Mouse (Mus musculus) spleen, postnatal 14 days (tissue): Measurements from ENCODE around the gene Zdhhc20.
A peak's percentile ranks its signal among the peaks of the same experiment; 100 is the strongest.

Source experiments
- DNase-seq, 2 experiments: peaks; one replicate each; pipeline ENCODE4 v3.0.0; 2021 to 2022; ENCODE audit warnings: low spot score in 2 of 2

The Zdhhc20 gene

GRCm38 (mm10) chr14:57825788-57826751, 64.0 kb downstream of the Zdhhc20 start, which contains the start of the genes Ska3 and Mrpl57:
Ska3 (minus strand) TSS chr14:57826185.
Mrpl57 (plus strand) TSS chr14:57826234.
- peak; percentile 87 to 90 for DNase-seq

- no peak for DNase-seq
These were observed 69.2 kb downstream of the Zdhhc20 start for GRCm38 (mm10) chr14:57820839-57821238.

GRCm38 (mm10) chr14:57811844-57812243, 78.2 kb downstream of the Zdhhc20 start:
- DNase-seq = no peak

DNA sequence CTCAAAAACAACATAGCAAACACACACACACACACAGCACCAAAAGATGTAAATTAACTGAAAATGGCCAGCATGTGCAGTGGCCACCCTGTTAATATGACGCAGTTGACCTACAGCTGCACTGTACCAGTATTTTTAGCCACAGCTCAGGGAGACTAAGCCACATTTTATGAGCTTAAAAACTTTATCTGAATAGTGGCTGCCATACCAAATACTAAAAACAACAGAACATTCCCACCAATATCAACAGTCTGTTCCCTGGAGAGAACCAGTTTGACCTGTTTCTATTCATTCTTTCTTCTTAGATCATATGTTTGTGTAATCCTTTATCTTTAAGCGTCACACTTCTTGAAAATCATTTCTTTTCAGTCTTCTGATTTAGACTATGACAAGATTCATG, 79.2 kb downstream of the Zdhhc20 start:
- DNase-seq = no peak

DNA sequence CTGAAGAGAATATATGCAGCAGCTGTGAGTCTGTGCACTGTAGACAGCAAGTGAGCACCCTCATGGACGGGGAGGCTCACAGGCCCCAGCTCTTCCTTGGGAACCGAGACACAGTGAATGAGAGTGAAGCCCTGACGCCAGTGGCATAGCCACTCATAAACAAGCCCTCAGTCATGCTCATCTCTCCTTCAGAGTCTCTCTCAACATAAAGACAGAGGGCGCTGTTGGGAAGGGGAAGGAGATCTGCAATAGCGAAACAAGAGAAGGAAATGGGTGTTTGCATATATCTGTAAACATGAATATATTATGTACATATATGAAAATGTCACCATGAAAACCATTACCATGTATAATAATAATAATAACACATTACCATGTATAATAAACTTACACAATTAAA, 81.5 kb downstream of the Zdhhc20 start:
- DNase-seq = no peak

GRCm38 (mm10) chr14:57803731-57804130, 86.3 kb downstream of the Zdhhc20 start:
- no peak for DNase-seq

- peak; percentile 92 to 95 for DNase-seq
These were observed 91.8 kb downstream of the Zdhhc20 start, which contains the start of gene Sap18 for GRCm38 (mm10) chr14:57797991-57798931. Sap18 (plus strand) TSS chr14:57798180.

DNA sequence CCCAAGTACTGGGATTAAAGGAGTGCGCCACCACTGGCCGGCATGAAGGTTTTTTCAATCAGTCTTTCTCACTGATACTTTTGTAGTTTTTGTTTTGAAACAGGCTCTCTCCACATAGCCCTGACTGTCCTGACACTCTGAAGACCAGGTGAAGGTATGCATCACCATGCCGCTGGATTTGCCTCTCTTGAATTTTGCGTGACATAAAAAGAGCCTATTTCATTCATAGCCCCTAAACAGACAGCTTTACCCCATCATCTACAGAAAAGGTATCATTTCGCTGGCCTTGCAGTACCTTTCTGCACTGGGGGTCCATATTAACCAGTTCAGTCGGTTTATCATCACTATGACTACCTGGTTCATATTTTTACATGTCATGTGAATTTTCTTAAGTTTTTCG, 92.5 kb downstream of the Zdhhc20 start:
- DNase-seq = peak in 1 of 2 experiments; percentile 4

DNA sequence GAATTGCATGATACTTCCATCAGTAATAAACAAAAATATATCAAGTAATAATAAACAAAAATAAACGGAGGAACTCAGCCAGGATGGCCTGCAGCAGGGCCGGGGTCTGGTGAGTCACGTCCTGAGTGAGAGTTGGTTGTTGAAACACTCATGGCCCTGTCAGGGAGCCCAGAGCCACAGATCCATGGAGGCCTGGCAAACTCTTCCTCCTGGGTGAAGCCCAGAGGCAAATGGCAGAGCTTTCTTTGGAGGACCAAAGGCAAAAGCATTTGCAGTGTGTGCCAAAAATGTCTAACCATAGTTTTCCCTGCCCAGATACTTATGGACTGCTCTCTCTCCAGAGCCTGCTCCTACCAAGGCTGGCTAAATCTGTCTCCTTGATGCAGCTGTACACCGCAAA, 98.9 kb downstream of the Zdhhc20 start:
- no peak for DNase-seq

DNA sequence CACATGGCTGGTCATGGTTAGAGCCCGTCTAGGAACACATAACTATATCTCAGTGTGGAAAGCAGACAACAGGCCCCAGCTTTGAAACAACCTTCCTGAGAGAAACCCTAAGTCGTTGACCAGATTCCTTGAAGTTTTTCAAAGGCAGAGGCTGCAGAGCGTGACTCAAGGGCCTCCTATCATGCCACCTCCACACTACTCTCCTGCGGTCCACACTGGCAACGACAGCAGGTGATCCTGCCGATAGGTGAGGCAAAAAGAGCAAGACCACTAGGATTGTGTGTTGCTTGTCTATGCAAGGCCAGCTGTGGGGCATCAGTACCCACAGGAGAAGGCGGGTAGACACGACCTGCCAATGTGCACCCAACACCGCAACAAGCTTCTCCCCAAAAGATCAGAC, 100.3 kb downstream of the Zdhhc20 start:
- DNase-seq = no peak

GRCm38 (mm10) chr14:57789311-57789710, 100.8 kb downstream of the Zdhhc20 start:
- no peak for DNase-seq

DNA sequence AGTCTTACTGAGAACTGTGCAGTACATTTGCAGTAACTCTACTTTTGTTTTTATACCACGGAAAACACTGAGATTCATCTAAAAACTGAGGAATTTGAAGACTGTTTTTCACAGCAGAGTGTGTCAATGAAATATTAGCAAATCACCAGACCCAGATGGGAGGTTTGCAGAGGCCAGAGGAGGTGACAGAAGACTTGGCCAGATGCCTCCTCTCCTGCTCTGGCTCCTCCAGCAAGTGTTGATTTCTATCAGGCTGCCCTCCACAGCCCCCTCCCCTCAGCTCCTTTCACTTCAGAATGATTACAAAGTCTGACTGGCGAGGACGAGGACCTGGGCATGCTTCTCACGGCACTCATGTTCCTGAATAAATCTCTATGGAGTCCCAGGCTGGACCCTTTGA, 102.7 kb downstream of the Zdhhc20 start:
- DNase-seq = no peak
